Mouse (Mus musculus): ENCODE results near the gene Trim34b. TPM values are rescaled to one million over a fixed set of nuclear protein-coding genes. Genes with fewer than 3 reads are reported as not detected.

Gene Trim34b
- polyA plus RNA-seq, 1 experiment, result not detected

DNA sequence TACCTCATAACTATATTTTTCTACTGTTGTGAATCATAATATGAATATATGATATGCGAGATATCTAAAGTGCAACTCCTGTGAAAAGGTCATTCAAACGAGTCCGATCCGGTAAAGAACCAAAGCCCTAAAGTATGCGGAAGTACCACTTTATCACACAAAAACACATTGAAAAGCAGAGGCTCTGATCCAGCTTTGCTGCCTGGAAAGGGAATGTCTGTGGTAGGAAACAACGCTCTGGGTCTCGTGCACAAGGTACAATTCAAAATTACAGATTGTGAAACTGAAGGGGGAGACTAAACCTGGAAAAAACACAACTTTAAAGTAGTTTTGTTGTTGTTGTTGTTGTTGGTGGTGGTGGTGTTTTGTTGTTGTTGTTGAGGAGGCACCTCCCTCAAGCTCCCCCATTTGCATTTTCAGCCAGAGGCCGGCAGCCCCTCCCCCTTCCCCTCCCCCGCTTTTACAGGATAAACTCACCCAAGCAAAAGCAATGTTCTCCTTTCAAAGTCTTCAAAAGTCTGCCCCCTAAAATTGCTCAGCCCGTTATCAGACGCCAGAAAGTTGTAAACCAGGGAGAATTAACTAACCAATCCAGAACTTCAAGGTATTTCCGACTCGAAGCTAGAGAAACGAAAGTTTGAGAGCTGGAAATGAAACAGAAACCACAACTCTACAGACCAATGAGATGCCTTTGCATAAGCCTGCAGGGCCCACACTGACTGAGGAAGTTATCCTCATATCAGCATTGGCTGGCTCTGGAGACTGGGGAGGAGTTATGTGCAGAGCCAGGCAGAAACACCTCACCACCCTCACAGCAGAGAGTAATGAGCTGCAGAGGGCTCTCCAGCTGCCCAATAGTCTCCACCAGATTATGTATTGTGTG is 23.7 kb downstream of the Trim34b start, which contains the start of gene Trim12c:
Trim12c (minus strand) TSS at position 646 of the 883 bp plus-strand sequence.
- TF ChIP-seq POLR2A (IDR thresholded peaks at IDR 0.05; ENCODE audit: borderline replicate concordance, insufficient read depth, low read length), result no peak
- TF ChIP-seq CTCF (IDR thresholded peaks at IDR 0.05; ENCODE audit: borderline replicate concordance, insufficient read depth, low read depth, low read length), result no peak
- H3K27ac ChIP-seq (ENCODE audit: insufficient read depth, low read length), result no peak within 1 kb of the TSS
- H3K4me1 ChIP-seq (ENCODE audit: control insufficient read depth, insufficient read depth, low read length), result no peaks in the 10 kb centered on the region
- peak in 1 of 2 experiments; percentile 4 for DNase-seq
- 9% methylated on average over 14 of the region's 14 CpGs for WGBS
- H3K27me3 ChIP-seq (ENCODE audit: control insufficient read depth, insufficient read depth, low read length), result no peaks in the 10 kb centered on the region
- peak within 1 kb of the TSS; percentile 15 for H3K4me3 ChIP-seq (replicated peaks; ENCODE audit: insufficient read depth, low read depth, low read length)

DNA sequence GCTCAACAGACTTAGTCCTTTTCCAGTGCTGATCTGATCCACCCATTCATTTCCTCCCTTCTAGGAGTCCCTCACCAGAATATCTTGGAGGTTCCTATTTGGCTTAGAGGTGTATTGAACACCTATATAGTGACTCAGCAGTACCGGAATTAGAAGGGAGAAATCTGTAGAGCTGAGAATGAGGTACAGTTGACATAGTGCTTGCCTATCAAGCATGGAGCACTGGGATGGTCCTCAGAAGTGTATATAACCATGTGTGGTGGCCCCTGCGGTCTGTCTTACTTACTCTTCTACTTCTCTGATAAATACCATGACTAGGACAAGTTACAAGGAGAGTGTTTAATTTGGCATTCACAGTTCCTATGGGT is 24.3 kb downstream of the Trim34b start:
- H3K27me3 ChIP-seq (ENCODE audit: control insufficient read depth, insufficient read depth, low read length), result no peaks in the 10 kb centered on the region
- H3K27ac ChIP-seq (ENCODE audit: insufficient read depth, low read length), result no peak overlapping the region
- 84% methylated on average over 2 of the region's 2 CpGs for WGBS
- H3K4me3 ChIP-seq (replicated peaks; ENCODE audit: insufficient read depth, low read depth, low read length), result no peak overlapping the region
- TF ChIP-seq POLR2A (IDR thresholded peaks at IDR 0.05; ENCODE audit: borderline replicate concordance, insufficient read depth, low read length) (no peak), CTCF (IDR thresholded peaks at IDR 0.05; ENCODE audit: borderline replicate concordance, insufficient read depth, low read depth, low read length) (no peak)
- no peaks in the 10 kb centered on the region for H3K4me1 ChIP-seq (ENCODE audit: control insufficient read depth, insufficient read depth, low read length)
- no peak for DNase-seq

DNA sequence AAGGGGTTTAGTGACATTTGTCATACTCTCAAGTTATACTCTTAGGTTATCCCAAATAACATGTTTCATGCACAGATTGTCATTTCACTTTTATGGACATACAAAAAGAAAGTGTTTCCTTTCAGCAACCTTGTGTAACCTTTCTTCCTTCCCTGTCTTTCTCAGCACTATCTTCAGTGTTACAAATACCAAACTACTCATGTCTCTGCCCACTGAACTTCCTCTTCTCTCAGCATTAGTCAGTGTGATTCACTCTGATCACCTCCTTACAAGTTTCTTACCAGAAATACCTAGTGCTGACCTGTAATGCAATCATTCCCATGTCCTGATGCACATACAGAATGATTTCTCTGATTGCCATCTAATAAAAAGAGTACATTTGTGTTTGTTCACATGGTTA is 37.1 kb downstream of the Trim34b start:
- H3K4me3 ChIP-seq (replicated peaks; ENCODE audit: insufficient read depth, low read depth, low read length), result no peak overlapping the region
- H3K27ac ChIP-seq (ENCODE audit: insufficient read depth, low read length), result no peak overlapping the region
- TF ChIP-seq POLR2A (IDR thresholded peaks at IDR 0.05; ENCODE audit: borderline replicate concordance, insufficient read depth, low read length) (no peak), CTCF (IDR thresholded peaks at IDR 0.05; ENCODE audit: borderline replicate concordance, insufficient read depth, low read depth, low read length) (no peak)
- H3K4me1 ChIP-seq (ENCODE audit: control insufficient read depth, insufficient read depth, low read length), result no peaks in the 10 kb centered on the region
- no peaks in the 10 kb centered on the region for H3K27me3 ChIP-seq (ENCODE audit: control insufficient read depth, insufficient read depth, low read length)
- no peak for DNase-seq

DNA sequence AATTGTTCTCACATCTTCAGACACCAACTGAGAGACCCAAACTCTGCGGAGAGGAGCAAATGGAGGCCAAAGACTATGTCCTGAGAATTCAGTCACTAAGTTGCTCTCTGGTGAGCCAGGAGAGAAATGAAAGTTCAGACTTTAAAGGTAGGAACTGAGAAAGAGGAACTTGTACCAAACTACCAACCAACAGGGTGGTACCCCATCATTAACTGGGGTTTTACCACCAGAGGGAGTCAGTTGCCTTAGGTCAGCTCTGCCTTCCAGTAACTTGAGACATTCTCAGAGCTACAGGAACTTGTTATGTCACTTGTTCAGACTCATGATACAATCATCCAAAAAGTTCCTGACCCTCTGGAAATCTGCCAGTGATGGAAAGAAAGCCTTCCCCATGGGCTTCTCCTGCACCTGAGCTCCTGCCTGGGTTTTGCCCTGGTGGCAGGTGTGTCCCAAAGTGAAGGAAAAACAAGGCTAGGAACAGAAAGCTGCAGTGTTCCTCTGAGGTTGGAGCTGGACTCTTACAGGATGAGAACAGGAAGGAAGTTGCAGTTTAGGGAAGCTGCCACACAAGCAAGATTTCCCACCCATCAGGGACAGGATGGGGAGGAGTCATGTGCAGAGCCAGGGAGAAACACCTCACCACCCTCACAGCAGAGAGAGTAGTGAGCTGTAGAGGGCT is 40.6 kb downstream of the Trim34b start, which contains the start of gene Trim30b:
Trim30b (minus strand) TSS at position 149 of the 679 bp plus-strand sequence.
- 57% methylated on average over 1 of the region's 1 CpGs for WGBS
- DNase-seq, result no peak

More for the DNA sequence above, 40.6 kb downstream of the Trim34b start, which contains the start of gene Trim30b:
- H3K27ac ChIP-seq (ENCODE audit: insufficient read depth, low read length), result no peak within 1 kb of the TSS
- no peaks in the 10 kb centered on the region for H3K27me3 ChIP-seq (ENCODE audit: control insufficient read depth, insufficient read depth, low read length)
- TF ChIP-seq CTCF (IDR thresholded peaks at IDR 0.05; ENCODE audit: borderline replicate concordance, insufficient read depth, low read depth, low read length) (no peak), POLR2A (IDR thresholded peaks at IDR 0.05; ENCODE audit: borderline replicate concordance, insufficient read depth, low read length) (no peak)
- H3K4me3 ChIP-seq (replicated peaks; ENCODE audit: insufficient read depth, low read depth, low read length), result no peak within 1 kb of the TSS
- no peaks in the 10 kb centered on the region for H3K4me1 ChIP-seq (ENCODE audit: control insufficient read depth, insufficient read depth, low read length)

Other genes starting within 250 kb of the Trim34b start
- gene Olfr645, start 244.0 kb upstream of the Trim34b start, polyA plus RNA-seq (2012; rRNA removed), result not detected in 2 replicates
- not detected in 2 replicates for gene Olfr646, start 224.6 kb upstream of the Trim34b start, polyA plus RNA-seq (2012; rRNA removed)
- gene Ubqln5, start 199.6 kb upstream of the Trim34b start, polyA plus RNA-seq (2012; rRNA removed), result not detected in 2 replicates
- gene Olfr643, start 192.1 kb upstream of the Trim34b start, polyA plus RNA-seq (2012; rRNA removed), result not detected in 2 replicates
- gene Ubqln3, start 186.2 kb upstream of the Trim34b start, polyA plus RNA-seq (2012; rRNA removed), result not detected in 2 replicates
- gene Ubqlnl, start 178.9 kb upstream of the Trim34b start, polyA plus RNA-seq (2012; rRNA removed), result not detected in 2 replicates
- 0.06 and 0.18 TPM in 2 replicates for gene Olfm5, start 164.6 kb upstream of the Trim34b start, polyA plus RNA-seq (2012; rRNA removed)
- 0.18 and 0.24 TPM in 2 replicates for gene Olfr648, start 146.1 kb upstream of the Trim34b start, polyA plus RNA-seq (2012; rRNA removed)
- not detected in 2 replicates for gene Olfr649, start 133.5 kb upstream of the Trim34b start, polyA plus RNA-seq (2012; rRNA removed)
- 0.55 and 0.56 TPM in 2 replicates for gene Trim6, start 110.7 kb upstream of the Trim34b start, polyA plus RNA-seq (2012; rRNA removed)
- gene Trim34a, start 85.0 kb upstream of the Trim34b start, polyA plus RNA-seq (2012; rRNA removed), result 2.7 and 3.2 TPM in 2 replicates
- 0.28 and 0.33 TPM in 2 replicates for gene Trim5, start 41.4 kb upstream of the Trim34b start, polyA plus RNA-seq (2012; rRNA removed)
- gene Trim12a, start 14.0 kb upstream of the Trim34b start, polyA plus RNA-seq (2012; rRNA removed), result 3.3 and 3.8 TPM in 2 replicates
- 1.3 TPM in 2 replicates for gene Trim12c, start 23.9 kb downstream of the Trim34b start, polyA plus RNA-seq (2012; rRNA removed)
- 0.03 and 0.11 TPM in 2 replicates for gene Trim30b, start 40.4 kb downstream of the Trim34b start, polyA plus RNA-seq (2012; rRNA removed)
- not detected in 2 replicates for gene Trim30c, start 71.4 kb downstream of the Trim34b start, polyA plus RNA-seq (2012; rRNA removed)
- gene Trim30a, start 135.7 kb downstream of the Trim34b start, polyA plus RNA-seq (2012; rRNA removed), result 1.6 TPM in 2 replicates
- 0.88 and 1.0 TPM in 2 replicates for gene Trim30d, start 178.4 kb downstream of the Trim34b start, polyA plus RNA-seq (2012; rRNA removed)
- gene Olfr651, start 220.7 kb downstream of the Trim34b start, polyA plus RNA-seq (2012; rRNA removed), result not detected in 2 replicates
- not detected in 2 replicates for gene Olfr652, start 231.4 kb downstream of the Trim34b start, polyA plus RNA-seq (2012; rRNA removed)
- not detected in 2 replicates for gene Olfr653, start 247.8 kb downstream of the Trim34b start, polyA plus RNA-seq (2012; rRNA removed)